Mouse (Mus musculus) CH12.LX (cell line): ENCODE data around the gene Sf3a1. TPM values are rescaled to one million over a fixed set of nuclear protein-coding genes. Genes with fewer than 3 reads are reported as not detected.

ENCODE experiments used
- DNase-seq: peaks from one replicate; pipeline ENCODE4 v3.0.0-alpha.2; 2013; ENCODE audit errors: extremely low read depth
- H3K27ac ChIP-seq: 2 replicates; pipeline ENCODE4 v1.5.1; 2012; ENCODE audit warnings: low read depth, mild to moderate bottlenecking, control low read depth, moderate library complexity; ENCODE audit not compliant: insufficient read depth
- H3K27me3 ChIP-seq: replicated peaks from 2 replicates; pipeline ENCODE3; 2012; ENCODE audit warnings: inconsistent platforms
- H3K36me3 ChIP-seq, 2 experiments: replicated peaks in 1 of 2; 2 replicates each; pipeline versions ENCODE3 to v1.6.1; 2012; ENCODE audit warnings: inconsistent platforms in 1 of 2, low read length in 1 of 2, mild to moderate bottlenecking in 1 of 2, mixed read lengths in 1 of 2, moderate library complexity in 1 of 2; ENCODE audit not compliant: control insufficient read depth in 1 of 2, insufficient read depth in 1 of 2
- H3K4me1 ChIP-seq, 2 experiments: 2 replicates each; pipeline ENCODE4 v1.6.1; 2012; ENCODE audit warnings: inconsistent platforms in 1 of 2, moderate library complexity in 1 of 2; ENCODE audit not compliant: insufficient read depth in 2 of 2, control insufficient read depth in 1 of 2
- H3K4me2 ChIP-seq: 2 replicates; pipeline ENCODE4 v1.6.1; 2012; ENCODE audit warnings: low read depth, mild to moderate bottlenecking, control low read depth; ENCODE audit not compliant: poor library complexity, insufficient read depth, severe bottlenecking
- H3K4me3 ChIP-seq, 3 experiments: fragments of 150-350 bp in 1 of 3; sonication (generic) in 1 of 3; replicated peaks in 1 of 3; 2 replicates each; pipeline versions ENCODE3 to v1.5.1; 2011 to 2012; ENCODE audit warnings: low read depth in 2 of 3, low read length in 2 of 3, mild to moderate bottlenecking in 2 of 3, moderate library complexity in 2 of 3, control low read depth in 1 of 3, improper control_type of control experiment in 1 of 3, inconsistent platforms in 1 of 3, mixed read lengths in 1 of 3; ENCODE audit not compliant: poor library complexity in 1 of 3
- H3K79me2 ChIP-seq: replicated peaks from 2 replicates; pipeline ENCODE4 v1.6.1; 2012; ENCODE audit warnings: mild to moderate bottlenecking, moderate library complexity; ENCODE audit not compliant: control insufficient read depth, poor library complexity, insufficient read depth, severe bottlenecking; ENCODE audit errors: extremely low read depth
- H3K9ac ChIP-seq: 2 replicates; pipeline ENCODE4 v1.6.1; 2012; ENCODE audit warnings: low read depth, mild to moderate bottlenecking, control low read depth, moderate library complexity; ENCODE audit not compliant: insufficient read depth
- H3K9me3 ChIP-seq: replicated peaks from 2 replicates; pipeline ENCODE3; 2012; ENCODE audit warnings: low read length, inconsistent platforms, mixed read lengths
- BHLHE40 ChIP-seq: IDR thresholded peaks from 2 replicates; pipeline ENCODE4 v1.6.1; 2011; ENCODE audit warnings: mild to moderate bottlenecking, low read depth, low read length, improper control_type of control experiment
- CHD2 ChIP-seq: IDR thresholded peaks from 2 replicates; pipeline ENCODE4 v1.6.1; 2011; ENCODE audit warnings: low read length, improper control_type of control experiment
- CTCF ChIP-seq, 2 experiments: IDR thresholded peaks in 1 of 2; conservative IDR thresholded peaks in 1 of 2; 2 replicates each; pipeline ENCODE4 v1.5.1; 2011 to 2012; ENCODE audit warnings: low read depth in 2 of 2, low read length in 2 of 2, improper control_type of control experiment in 1 of 2, inconsistent platforms in 1 of 2, mild to moderate bottlenecking in 1 of 2, moderate library complexity in 1 of 2
- E2F4 ChIP-seq: IDR thresholded peaks from 2 replicates; pipeline ENCODE4 v1.6.1; 2011; ENCODE audit warnings: low read depth, low read length, improper control_type of control experiment; ENCODE audit not compliant: insufficient replicate concordance
- ETS1 ChIP-seq: conservative IDR thresholded peaks from 2 replicates; pipeline ENCODE4 v1.6.1; 2012; ENCODE audit warnings: low read depth, mild to moderate bottlenecking, inconsistent platforms, low read length, improper control_type of control experiment, moderate library complexity
- HCFC1 ChIP-seq: IDR thresholded peaks from 2 replicates; pipeline ENCODE4 v1.6.1; 2012; ENCODE audit warnings: low read depth, mild to moderate bottlenecking, inconsistent platforms, low read length, improper control_type of control experiment
- IRF4 ChIP-seq: IDR thresholded peaks from 2 replicates; pipeline ENCODE4 v1.6.1; 2014; ENCODE audit warnings: low read depth, mild to moderate bottlenecking, inconsistent platforms, low read length, improper control_type of control experiment
- JUN ChIP-seq: IDR thresholded peaks from 2 replicates; pipeline ENCODE4 v1.6.1; 2011; ENCODE audit warnings: low read depth, mild to moderate bottlenecking, low read length, improper control_type of control experiment, moderate library complexity; ENCODE audit not compliant: insufficient read depth
- JUND ChIP-seq: conservative IDR thresholded peaks from 2 replicates; pipeline ENCODE4 v1.6.1; 2011; ENCODE audit warnings: low read depth, low read length, improper control_type of control experiment
- MAZ ChIP-seq: IDR thresholded peaks from 2 replicates; pipeline ENCODE4 v1.6.1; 2012; ENCODE audit warnings: low read depth, mild to moderate bottlenecking, inconsistent platforms, low read length, improper control_type of control experiment, moderate library complexity
- RAD21 ChIP-seq: IDR thresholded peaks from 2 replicates; pipeline ENCODE4 v1.6.1; 2011; ENCODE audit warnings: low read depth, mild to moderate bottlenecking, low read length, improper control_type of control experiment, moderate library complexity
- SIN3A ChIP-seq: IDR thresholded peaks from 2 replicates; pipeline ENCODE4 v1.6.1; 2012; ENCODE audit warnings: low read length, improper control_type of control experiment, inconsistent platforms
- TBP ChIP-seq: conservative IDR thresholded peaks from 2 replicates; pipeline ENCODE4 v1.6.1; 2011; ENCODE audit warnings: low read depth, low read length, improper control_type of control experiment
- TCF12 ChIP-seq: IDR thresholded peaks from 2 replicates; pipeline ENCODE4 v1.6.1; 2014; ENCODE audit warnings: low read depth, mild to moderate bottlenecking, inconsistent platforms, low read length, improper control_type of control experiment
- UBTF ChIP-seq: IDR thresholded peaks from 2 replicates; pipeline ENCODE4 v1.6.1; 2012; ENCODE audit warnings: low read depth, mild to moderate bottlenecking, inconsistent platforms, low read length, improper control_type of control experiment, moderate library complexity
- USF2 ChIP-seq: conservative IDR thresholded peaks from 2 replicates; pipeline ENCODE4 v1.6.1; 2011; ENCODE audit warnings: low read depth, low read length, improper control_type of control experiment
- ZC3H11A ChIP-seq: IDR thresholded peaks from 2 replicates; pipeline ENCODE4 v1.6.1; 2012; ENCODE audit warnings: low read depth, mild to moderate bottlenecking, inconsistent platforms, low read length, improper control_type of control experiment
- ZMIZ1 ChIP-seq: IDR thresholded peaks from 2 replicates; pipeline ENCODE4 v1.6.1; 2012; ENCODE audit warnings: low read depth, mild to moderate bottlenecking, inconsistent platforms, low read length, improper control_type of control experiment
- ZNF384 ChIP-seq: IDR thresholded peaks from 2 replicates; pipeline ENCODE4 v1.6.1; 2012; ENCODE audit warnings: low read depth, low read length, improper control_type of control experiment, inconsistent platforms
- dilution Hi-C: fragments of 300-500 bp; cut with MboI; formaldehyde crosslinking; loops from 2 replicates; pipeline ENCODE4 v1.14.3; 2020; ENCODE audit warnings: low sequenced_read_pairs; ENCODE audit not compliant: extremely low pct_unique_long_range_greater_than_20kb, extremely low pct_ligation_motif_present
- in situ Hi-C: fragments of 300-500 bp; cut with MboI; formaldehyde crosslinking; loops from 3 replicates; pipeline ENCODE4 v1.14.3; 2019; ENCODE audit warnings: low sequenced_read_pairs, low pct_ligation_motif_present, low pct_unique_long_range_greater_than_20kb, mixed read lengths
- polyA plus RNA-seq: library from polyadenylated mRNA; unstranded; fragments of >175 nt; gene quantifications from 2 replicates; pipeline ENCODE4 v1.2.1, GENCODE M21; 2012; ENCODE audit warnings: low read depth; ENCODE audit not compliant: insufficient read length
- total RNA-seq, 2 experiments: library from RNA; depleted of rRNA; stranded (reverse); fragments of 300-350 nt in 1 of 2; fragments of >200 nt in 1 of 2; gene quantifications; 2 replicates each; pipeline ENCODE4 v1.2.3; 2012 to 2014

The Sf3a1 gene
- total and polyA plus RNA-seq, 3 experiments: 29.5 to 97.6 (median 46.5) TPM

GRCm38 (mm10) chr11:4228463-4228862 lies 68.3 kb downstream of the Sf3a1 start:
- TF ChIP-seq USF2 (no peak), BHLHE40 (no peak), CTCF (conservative IDR thresholded peaks at IDR 0.05 in 1 of 2, IDR thresholded peaks at IDR 0.05 in 1 of 2; ENCODE audit: low read depth in 2 of 2, low read length in 2 of 2) (no peak), RAD21 (no peak), E2F4 (no peak), ZC3H11A (no peak), CHD2 (no peak)
- peaks cover 7 to 21% of the 10 kb centered on the region in 2 experiments for H3K4me1 ChIP-seq
- H3K9me3 ChIP-seq: no peaks in the 10 kb centered on the region
- peaks cover 3 to 37% of the 10 kb centered on the region in 2 experiments for H3K36me3 ChIP-seq
- no peak overlapping the region for H3K27ac ChIP-seq
- H3K27me3 ChIP-seq: no peaks in the 10 kb centered on the region
- H3K9ac ChIP-seq: no peak overlapping the region
- in situ Hi-C loops (no loop called here), dilution Hi-C loops (no loop called here)
- H3K79me2 ChIP-seq: no peaks in the 10 kb centered on the region
- H3K4me3 ChIP-seq: no peak overlapping the region
- H3K4me2 ChIP-seq: no peak overlapping the region
- DNase-seq: no peak

GRCm38 (mm10) chr11:4229841-4230240 lies 69.7 kb downstream of the Sf3a1 start:
- H3K27me3 ChIP-seq: no peaks in the 10 kb centered on the region
- H3K9ac ChIP-seq: no peak overlapping the region
- no peak overlapping the region for H3K27ac ChIP-seq
- H3K4me3 ChIP-seq: no peak overlapping the region
- no peak for DNase-seq
- TF ChIP-seq ZC3H11A (no peak), MAZ (no peak), HCFC1 (no peak), JUN (no peak), TCF12 (no peak), ZNF384 (no peak), JUND (no peak), TBP (no peak), UBTF (no peak), ZMIZ1 (no peak), ETS1 (no peak), SIN3A (no peak), CHD2 (no peak), RAD21 (no peak), IRF4 (no peak)
- no peaks in the 10 kb centered on the region for H3K79me2 ChIP-seq
- no peaks in the 10 kb centered on the region for H3K9me3 ChIP-seq
- H3K4me2 ChIP-seq: no peak overlapping the region
- dilution Hi-C loops (no loop called here), in situ Hi-C loops (no loop called here)
- peaks cover 3 to 46% of the 10 kb centered on the region in 2 experiments for H3K36me3 ChIP-seq
- H3K4me1 ChIP-seq: peaks cover 3 to 23% of the 10 kb centered on the region in 2 experiments; a peak in 3 of 4 replicates
